Mouse (Mus musculus) MEL (cell line): ENCODE results near the gene Itih3.

Experiments
- BHLHE40 ChIP-seq: IDR thresholded peaks from 2 replicates; pipeline ENCODE4 v1.6.1; 2012; ENCODE audit warnings: low read depth, mild to moderate bottlenecking, inconsistent platforms, low read length, improper control_type of control experiment, borderline replicate concordance
- CTCF ChIP-seq, 3 experiments: IDR thresholded peaks in 2 of 3; conservative IDR thresholded peaks in 1 of 3; 2 replicates each; pipeline ENCODE4 v1.5.1; 2011 to 2012; ENCODE audit warnings: low read length in 3 of 3, low read depth in 2 of 3, mild to moderate bottlenecking in 2 of 3, improper control_type of control experiment in 1 of 3, inconsistent platforms in 1 of 3, mixed read lengths in 1 of 3, moderate library complexity in 1 of 3; ENCODE audit not compliant: control insufficient read depth in 1 of 3, insufficient read depth in 1 of 3, poor library complexity in 1 of 3, severe bottlenecking in 1 of 3
- EP300 ChIP-seq, 2 experiments: IDR thresholded peaks; 2 replicates each; pipeline ENCODE4 v1.6.1; 2011; ENCODE audit warnings: improper control_type of control experiment in 2 of 2, low read length in 2 of 2, low read depth in 1 of 2, mild to moderate bottlenecking in 1 of 2
- GATA1 ChIP-seq: IDR thresholded peaks from 2 replicates; pipeline ENCODE4 v1.6.1; 2011; ENCODE audit warnings: low read depth, low read length, improper control_type of control experiment
- HCFC1 ChIP-seq: IDR thresholded peaks from 2 replicates; pipeline ENCODE4 v1.6.1; 2012; ENCODE audit warnings: low read depth, mild to moderate bottlenecking, inconsistent platforms, low read length, improper control_type of control experiment, moderate library complexity
- MAX ChIP-seq: IDR thresholded peaks from 2 replicates; pipeline ENCODE4 v1.6.1; 2011; ENCODE audit warnings: low read length, improper control_type of control experiment
- MYC ChIP-seq: IDR thresholded peaks from 2 replicates; pipeline ENCODE4 v1.6.1; 2011; ENCODE audit warnings: low read depth, mild to moderate bottlenecking, low read length, improper control_type of control experiment, moderate library complexity
- NELFE ChIP-seq: IDR thresholded peaks from 2 replicates; pipeline ENCODE4 v1.6.1; 2011; ENCODE audit warnings: low read depth, low read length, improper control_type of control experiment
- USF2 ChIP-seq, 2 experiments: IDR thresholded peaks; 2 replicates each; pipeline ENCODE4 v1.6.1; 2011 to 2012; ENCODE audit warnings: improper control_type of control experiment in 2 of 2, low read length in 2 of 2, borderline replicate concordance in 1 of 2, inconsistent platforms in 1 of 2, low read depth in 1 of 2, mild to moderate bottlenecking in 1 of 2; ENCODE audit not compliant: insufficient read depth in 1 of 2
- ZC3H11A ChIP-seq: IDR thresholded peaks from 2 replicates; pipeline ENCODE4 v1.6.1; 2012; ENCODE audit warnings: low read depth, mild to moderate bottlenecking, inconsistent platforms, low read length, improper control_type of control experiment

DNA sequence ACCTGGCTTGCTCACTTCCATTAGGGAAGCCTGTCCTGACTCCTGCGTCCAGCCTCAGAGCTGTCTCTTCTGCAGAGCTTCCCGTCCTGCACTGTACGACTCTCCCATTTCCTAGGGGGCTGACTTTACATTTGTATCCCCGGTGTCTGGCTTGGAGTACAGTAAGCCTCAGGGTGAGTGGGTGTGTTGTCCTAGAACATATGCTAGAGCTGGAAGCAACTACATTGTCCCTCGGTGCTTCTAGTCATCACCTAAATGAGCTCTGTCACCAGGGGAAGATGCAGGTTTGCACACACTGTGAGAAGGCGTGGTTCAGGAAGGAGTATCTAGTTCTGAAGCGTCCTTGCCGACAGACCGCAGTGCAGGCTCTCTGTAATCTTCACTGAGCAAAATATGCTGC lies 61.2 kb downstream of the Itih3 start:
- no peak for TF ChIP-seq BHLHE40
- TF ChIP-seq USF2 (IDR thresholded peaks at IDR 0.05; ENCODE audit: borderline replicate concordance in 1 of 2, insufficient read depth in 1 of 2, low read depth in 1 of 2, low read length in 2 of 2) = no peak
- no peak for TF ChIP-seq GATA1
- no peak for TF ChIP-seq MYC
- TF ChIP-seq CTCF (IDR thresholded peaks at IDR 0.05 in 2 of 3, conservative IDR thresholded peaks at IDR 0.05 in 1 of 3; ENCODE audit: control insufficient read depth in 1 of 3, insufficient read depth in 1 of 3, low read depth in 2 of 3, low read length in 3 of 3, poor library complexity in 1 of 3, severe bottlenecking in 1 of 3) = no peak
- TF ChIP-seq ZC3H11A = no peak
- TF ChIP-seq NELFE = no peak
- no peak for TF ChIP-seq MAX
- TF ChIP-seq HCFC1 = no peak
- TF ChIP-seq EP300 (IDR thresholded peaks at IDR 0.05; ENCODE audit: low read depth in 1 of 2, low read length in 2 of 2) = no peak
